ENCODE assay signal across 15 mouse cellular contexts in the genomic region with DNA sequence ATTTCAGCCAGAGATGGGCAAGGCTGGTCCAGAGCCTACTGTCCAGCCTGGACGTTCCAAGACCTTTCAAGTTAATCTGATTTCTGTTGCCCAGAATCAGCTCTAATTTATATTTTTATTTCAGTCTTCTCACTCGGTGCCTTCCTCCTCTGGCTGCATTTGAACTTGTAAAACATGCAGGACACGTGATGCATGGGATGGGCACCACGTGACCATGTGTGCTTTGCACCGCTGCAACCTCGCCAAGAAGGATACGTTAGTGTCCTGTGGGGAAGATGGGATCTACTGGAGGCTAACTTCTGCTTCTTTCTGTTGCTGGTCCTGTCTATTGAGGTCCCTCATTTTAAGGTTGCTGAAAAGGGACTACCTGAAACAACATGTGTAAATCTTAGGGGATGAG.
"Had no signal": no experiment of that assay in that cellular context is flagged by ENCODE, and none has a peak within 500 bp of the region (broad histone marks: within the 10 kb centered on the region; RNA-seq: fewer than 3 reads in every experiment).

No protein-coding gene starts in this region.

- DNase-seq: retina, postnatal 1 day; right cerebral cortex, postnatal 14 days; right cerebral cortex, postnatal 25 days; right cerebral cortex, postnatal 4 days; spleen, adult 18-20 months; thymus, adult 18-20 months; thymus, adult 2 months; thymus, postnatal 14 days; thymus, postnatal 25 days; thymus, postnatal 36 days; thymus, postnatal 4 days had no signal

- H3K36me3 ChIP-seq: neural tube, embryonic 13.5 days; neural tube, embryonic 15.5 days; stomach, embryonic 15.5 days had no signal

- H3K4me3 ChIP-seq: neural tube, embryonic 13.5 days; neural tube, embryonic 15.5 days; stomach, embryonic 15.5 days had no signal

- H3K4me2 ChIP-seq: neural tube, embryonic 13.5 days; neural tube, embryonic 15.5 days; stomach, embryonic 15.5 days had no signal

- H3K4me1 ChIP-seq: stomach, embryonic 15.5 days had no signal

- H3K27me3 ChIP-seq: neural tube, embryonic 13.5 days; neural tube, embryonic 15.5 days; stomach, embryonic 15.5 days had no signal

- H3K9me3 ChIP-seq: neural tube, embryonic 13.5 days; neural tube, embryonic 15.5 days; stomach, embryonic 15.5 days had no signal

- H3K27ac ChIP-seq: neural tube, embryonic 13.5 days; neural tube, embryonic 15.5 days; stomach, embryonic 15.5 days; stomach, postnatal 0 days had no signal

- H3K9ac ChIP-seq: neural tube, embryonic 13.5 days; neural tube, embryonic 15.5 days; stomach, embryonic 15.5 days had no signal
